Mouse (Mus musculus): ENCODE measurements around the gene Hpse2.
A peak's percentile ranks its signal among the peaks of the same experiment; 100 is the strongest.

The Hpse2 gene

GRCm38 (mm10) chr19:43156085-43156484, 232.1 kb downstream of the Hpse2 start:
- no peak for DNase-seq

DNA sequence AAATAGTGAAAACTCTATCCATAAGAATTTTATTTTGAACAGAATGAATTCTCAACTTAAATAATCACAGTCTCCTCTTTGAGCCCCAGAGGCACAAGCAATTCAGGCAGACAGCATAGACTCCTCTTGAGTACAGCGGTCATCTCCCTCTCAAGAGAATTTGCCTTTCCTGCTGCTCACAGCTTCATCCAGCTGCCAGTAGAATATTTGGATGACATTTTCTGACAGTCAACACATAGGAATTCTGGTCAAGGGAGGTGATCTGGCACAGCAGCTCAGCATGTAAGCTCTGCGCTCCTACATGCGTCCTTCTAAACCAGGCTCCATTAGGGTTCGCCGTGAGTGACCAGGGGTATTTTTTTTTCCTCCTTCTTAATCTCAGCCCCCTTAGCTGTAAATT, 232.6 kb downstream of the Hpse2 start:
- no peak for DNase-seq

- DNase-seq, result no peak
Observed at GRCm38 (mm10) chr19:43147901-43148300, 240.3 kb downstream of the Hpse2 start.

- DNase-seq, result no peak
Observed at GRCm38 (mm10) chr19:43146820-43147219, 241.3 kb downstream of the Hpse2 start.

GRCm38 (mm10) chr19:43141646-43142045, 246.5 kb downstream of the Hpse2 start:
- DNase-seq, result no peak

DNA sequence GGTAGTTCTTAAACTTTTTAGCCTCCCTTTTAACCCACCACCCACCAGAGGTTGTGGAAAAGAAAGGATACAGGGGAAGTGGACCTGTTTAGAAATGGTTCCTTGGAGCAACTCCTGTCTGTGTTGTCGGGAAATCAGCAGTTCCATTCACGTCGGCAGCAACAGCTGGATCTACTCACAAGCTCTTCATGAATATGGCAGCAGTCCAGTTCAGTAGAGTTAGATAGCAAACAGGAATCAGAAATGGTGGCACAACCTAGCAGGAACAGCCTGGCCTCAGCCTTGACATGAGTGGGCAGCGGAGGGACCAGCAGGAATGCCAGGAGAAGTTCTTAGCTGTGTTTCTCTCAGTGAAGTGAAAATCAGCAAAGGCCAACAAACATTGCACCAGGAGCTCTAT, 278.4 kb downstream of the Hpse2 start:
- no peak for DNase-seq

DNA sequence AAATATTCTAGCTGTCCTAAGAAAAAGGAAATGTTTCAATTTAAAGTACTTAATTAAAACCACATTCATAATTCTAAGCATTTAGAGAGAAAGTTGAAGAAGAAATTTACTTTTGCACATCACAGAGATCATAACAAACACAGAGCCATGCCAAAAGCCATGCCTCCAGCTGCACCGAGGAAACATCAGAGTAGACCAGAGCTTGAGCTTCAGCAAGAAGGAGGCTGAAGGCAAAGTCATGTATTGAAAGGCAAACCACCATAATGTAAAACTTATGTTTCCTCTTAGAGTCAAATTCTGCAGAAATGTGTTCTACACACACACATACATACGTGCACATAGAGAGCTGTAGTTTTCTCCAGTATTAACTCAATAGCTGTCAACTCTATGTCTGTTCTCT, 291.2 kb downstream of the Hpse2 start:
- DNase-seq, result no peak

- DNase-seq, result no peak
Observed at GRCm38 (mm10) chr19:43087216-43087615, 300.9 kb downstream of the Hpse2 start.

GRCm38 (mm10) chr19:43064155-43064554, 324.0 kb downstream of the Hpse2 start:
- no peak for DNase-seq

- DNase-seq, result no peak
Observed at GRCm38 (mm10) chr19:43044506-43044905, 343.6 kb downstream of the Hpse2 start.

DNA sequence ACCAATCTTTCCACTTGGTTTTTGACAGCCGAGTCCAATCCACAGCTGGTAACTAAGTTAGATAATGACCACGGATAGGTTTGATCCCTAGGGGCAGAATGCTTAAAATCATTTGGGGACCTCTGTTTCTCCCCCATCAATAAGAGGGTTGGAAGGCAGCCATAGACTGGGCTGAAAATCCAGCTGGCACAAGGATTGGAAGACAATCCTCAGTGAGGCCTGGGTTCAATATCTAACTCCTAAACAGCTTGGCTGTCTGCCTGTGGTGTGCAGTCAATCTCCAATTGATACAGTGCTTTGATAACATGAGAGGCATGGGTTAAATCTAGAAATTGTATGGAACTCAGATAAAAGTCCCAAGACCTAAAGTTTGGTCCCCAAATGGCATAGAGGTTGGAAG, 345.4 kb downstream of the Hpse2 start:
- no peak for DNase-seq

DNA sequence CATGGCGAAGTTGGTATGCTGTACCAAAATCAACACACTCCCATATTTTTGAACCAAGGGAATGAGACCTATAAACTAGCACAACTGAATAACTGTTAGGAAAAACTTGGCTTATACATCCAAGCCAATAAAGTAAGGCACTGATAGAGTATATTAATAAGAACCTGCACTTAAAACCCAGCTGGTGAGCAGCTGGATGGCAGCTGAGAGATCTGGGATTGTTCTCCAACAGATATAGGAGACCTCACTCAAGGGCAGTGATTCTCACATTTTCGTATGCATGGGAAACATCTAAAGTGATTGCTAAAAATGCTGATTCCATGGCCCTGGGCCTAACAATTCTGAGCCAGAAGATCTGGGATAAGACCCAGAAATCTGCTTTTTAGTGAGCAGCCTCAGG, 345.9 kb downstream of the Hpse2 start:
- DNase-seq, result no peak

DNA sequence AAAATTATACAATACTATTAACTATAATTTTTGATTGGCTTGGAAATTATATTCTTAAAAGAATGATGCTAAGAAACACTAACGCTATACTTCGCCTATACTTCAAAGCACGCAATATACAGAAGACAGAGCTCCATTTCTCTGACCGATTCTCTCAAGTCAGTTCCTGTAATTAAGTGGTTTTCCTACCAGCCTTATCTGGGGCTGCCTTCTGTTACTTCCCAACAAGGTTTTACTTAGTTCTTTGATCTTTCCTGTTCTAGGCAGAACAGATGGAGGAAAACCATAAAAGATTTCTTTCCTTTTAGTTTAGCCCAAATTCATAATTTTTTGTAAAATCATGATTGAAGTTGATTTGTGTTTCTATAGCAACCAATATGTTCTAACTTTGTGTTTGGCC, 351.8 kb downstream of the Hpse2 start:
- DNase-seq, result no peak

DNA sequence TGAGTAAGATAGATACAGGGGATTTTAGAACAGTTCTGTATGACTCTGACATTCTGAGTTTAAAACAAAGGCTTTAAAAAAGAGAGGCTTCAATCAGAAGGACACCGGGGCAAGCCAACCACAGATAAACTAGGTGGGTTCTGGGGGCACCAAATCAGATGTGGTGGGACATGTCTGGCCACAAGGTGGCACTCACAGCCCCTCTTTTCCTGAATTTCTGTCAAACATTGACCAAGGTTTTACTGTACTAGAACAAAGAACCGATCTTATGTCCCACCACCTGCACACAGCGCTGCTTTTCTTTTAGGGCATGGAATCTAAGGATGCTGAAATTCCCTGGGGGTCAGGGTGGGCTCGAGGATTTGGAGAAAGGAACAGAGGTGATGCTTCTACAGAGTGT, 360.9 kb downstream of the Hpse2 start:
- DNase-seq, result peak; percentile 40

DNA sequence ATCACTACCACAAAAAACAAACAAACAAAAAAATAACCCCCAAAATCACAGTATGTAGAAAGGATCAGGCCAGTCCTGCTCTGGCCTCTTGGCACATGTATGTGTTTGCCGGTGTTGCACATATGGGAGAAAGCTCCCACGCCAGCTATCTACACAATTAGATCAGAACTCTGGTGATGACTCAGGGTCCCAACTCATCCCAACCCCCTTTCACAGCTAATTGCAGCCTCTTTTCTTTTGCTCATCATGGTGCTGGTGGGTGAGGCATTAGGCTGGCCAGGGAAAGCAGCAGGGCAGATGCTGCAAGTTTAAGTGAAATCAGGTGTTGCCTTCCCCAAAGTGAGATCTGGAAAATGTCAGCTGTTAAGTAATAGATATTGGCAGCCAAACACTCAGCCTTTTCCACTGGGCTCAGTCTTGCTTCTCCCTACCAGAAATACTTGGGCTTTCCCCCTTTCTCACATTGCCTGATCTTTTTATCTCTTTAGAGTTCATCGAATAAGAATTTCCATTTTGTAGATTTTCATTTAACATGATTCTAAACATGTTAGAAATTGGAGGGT, 365.5 kb downstream of the Hpse2 start:
- DNase-seq, result no peak

GRCm38 (mm10) chr19:43018792-43019191, 369.4 kb downstream of the Hpse2 start:
- no peak for DNase-seq

DNA sequence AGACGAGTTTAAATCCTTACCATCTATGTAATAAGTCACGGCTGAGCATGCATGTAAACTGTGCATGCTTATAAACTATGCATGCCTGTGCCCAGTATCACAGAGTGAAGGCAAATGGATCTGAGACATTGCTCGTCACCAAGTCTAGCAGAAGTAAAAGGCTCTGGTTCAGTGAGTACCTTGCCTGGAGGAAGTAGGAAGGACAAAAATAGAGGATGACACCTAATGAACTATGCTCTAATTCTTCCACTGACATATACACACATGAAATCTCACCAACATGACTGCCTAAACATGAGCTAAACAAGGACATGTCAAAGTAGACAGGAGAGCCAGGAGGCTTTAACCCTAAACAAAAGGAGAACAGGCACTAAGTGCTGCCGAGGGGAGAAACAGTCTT, 391.7 kb downstream of the Hpse2 start:
- DNase-seq, result no peak

GRCm38 (mm10) chr19:42988833-42989232, 399.3 kb downstream of the Hpse2 start:
- DNase-seq, result no peak

- DNase-seq, result no peak
Observed at GRCm38 (mm10) chr19:42986315-42986701, 401.8 kb downstream of the Hpse2 start.

DNA sequence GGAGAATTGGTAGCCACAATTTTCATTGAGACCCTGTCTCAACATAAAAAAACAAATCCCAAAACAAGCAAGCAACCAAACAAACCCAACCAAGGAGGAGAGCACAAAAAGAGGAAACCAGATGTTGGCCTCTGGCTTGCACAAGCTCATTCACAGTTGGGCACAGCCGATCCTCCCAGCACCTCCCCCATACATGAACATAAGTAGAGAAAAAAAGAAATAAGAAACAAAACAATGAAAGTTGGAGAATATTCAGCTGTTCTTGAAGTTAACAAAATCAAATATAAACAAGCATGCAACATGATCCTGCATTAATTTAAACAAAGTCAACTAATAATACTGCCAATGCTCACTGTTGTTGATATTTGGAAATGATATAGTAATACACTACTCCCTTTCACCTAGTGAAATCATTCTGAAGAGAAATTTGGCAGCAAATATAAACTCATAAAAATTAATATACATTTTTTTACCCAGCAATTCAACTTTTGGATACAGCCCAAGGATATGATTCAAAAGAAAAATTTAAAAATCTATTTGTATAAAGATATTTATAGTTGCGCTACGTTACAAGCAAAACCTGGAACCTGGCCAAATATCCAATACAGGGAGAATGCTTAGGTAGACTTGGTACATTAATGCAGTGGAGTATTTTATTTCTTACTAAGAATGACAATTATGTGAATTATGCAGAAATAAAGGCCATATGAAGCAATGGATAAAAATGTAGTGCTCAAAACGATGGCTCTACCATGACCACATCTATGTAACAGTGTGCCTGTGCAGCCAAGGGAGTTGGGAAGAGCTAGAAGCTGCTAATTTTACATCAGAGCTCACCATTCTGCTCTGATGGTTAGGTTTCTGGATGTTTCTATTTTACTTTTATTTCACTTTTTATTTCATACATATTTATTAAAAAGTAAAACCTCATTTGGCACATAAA, 402.5 kb downstream of the Hpse2 start:
- no peak for DNase-seq

DNA sequence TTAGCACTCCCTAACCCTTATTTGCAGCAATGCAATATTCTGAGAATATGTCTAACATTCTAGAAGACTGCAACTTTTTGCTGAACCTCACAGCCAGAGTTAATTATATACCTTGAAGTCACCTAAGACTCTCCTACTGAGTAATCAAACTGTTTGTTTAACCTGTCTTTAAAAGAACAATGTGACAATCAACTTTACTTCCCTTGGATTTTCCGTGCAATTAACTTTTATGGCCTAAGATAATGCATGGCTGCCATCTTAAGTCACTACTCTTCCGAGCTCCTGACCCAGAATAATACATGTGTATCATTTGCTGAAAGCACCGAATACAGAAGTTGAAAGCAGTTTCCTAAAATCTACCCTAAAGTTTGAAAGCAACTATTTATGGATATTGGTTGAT, 407.6 kb downstream of the Hpse2 start:
- no peak for DNase-seq

GRCm38 (mm10) chr19:42977938-42978337, 410.2 kb downstream of the Hpse2 start:
- DNase-seq, result no peak

DNA sequence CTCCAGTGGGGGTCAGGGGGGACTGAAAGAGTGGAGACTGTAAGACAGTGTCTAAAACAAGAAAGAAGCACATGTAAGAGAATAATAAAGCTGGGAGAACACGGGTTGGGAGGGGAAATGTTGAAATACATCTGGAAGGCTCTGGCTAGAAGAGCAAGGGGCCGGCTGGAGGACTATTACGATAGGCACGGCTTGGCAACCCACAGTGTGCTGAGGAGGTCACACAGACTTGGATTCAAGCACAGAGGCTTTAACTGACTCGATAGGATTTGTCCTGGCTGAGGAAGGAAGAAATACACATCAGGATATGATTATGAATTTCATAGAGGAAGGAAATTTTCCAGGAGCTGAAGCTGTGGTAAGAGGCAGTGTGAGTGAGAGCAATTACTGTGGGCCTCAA, 414.4 kb downstream of the Hpse2 start:
- no peak for DNase-seq

GRCm38 (mm10) chr19:42965171-42965570, 423.0 kb downstream of the Hpse2 start:
- DNase-seq, result no peak
